ENCODE assay signal across 8 mouse cellular contexts in genomic region chr7:45015957-45016612, GRCm38 (mm10). TPM values are rescaled to one million over a fixed set of nuclear protein-coding genes. Genes with fewer than 3 reads are reported as not detected.
DNase-seq lines count a peak whose midpoint lies in the region; ATAC-seq lines count a peak whose summit lies in the region.

Gene Scaf1 (minus strand): TSS chr7:45016363.

- H3K27ac ChIP-seq in brown adipose tissue, adult 24 weeks (replicated peaks; ENCODE audit: low read depth, low read length), result peak within 1 kb of the TSS; percentile 100
- peak within 1 kb of the TSS; percentile 100 for H3K27ac ChIP-seq in heart, embryonic 13.5 days (replicated peaks)
- peak within 1 kb of the TSS; percentile 92 for H3K27ac ChIP-seq in liver, embryonic 12.5 days
- peak within 1 kb of the TSS; percentile 100 for H3K27ac ChIP-seq in stomach, embryonic 15.5 days

- peak within 1 kb of the TSS; percentile 78 for H3K4me3 ChIP-seq in brown adipose tissue, adult 24 weeks (ENCODE audit: insufficient read depth, low read depth, low read length)
- H3K4me3 ChIP-seq in heart, embryonic 13.5 days, result peak within 1 kb of the TSS; percentile 99
- peak within 1 kb of the TSS; percentile 93 for H3K4me3 ChIP-seq in liver, embryonic 12.5 days
- H3K4me3 ChIP-seq in stomach, embryonic 15.5 days (replicated peaks), result peak within 1 kb of the TSS; percentile 87

- peaks cover 6% of the 10 kb centered on the region; the same call in 1 of the 2 replicates for H3K4me1 ChIP-seq in brown adipose tissue, adult 24 weeks (ENCODE audit: control insufficient read depth, insufficient read depth, insufficient read length, low read length)
- H3K4me1 ChIP-seq in heart, embryonic 13.5 days, result peaks cover 43% of the 10 kb centered on the region
- peaks cover 53% of the 10 kb centered on the region for H3K4me1 ChIP-seq in liver, embryonic 12.5 days
- peaks cover 30% of the 10 kb centered on the region for H3K4me1 ChIP-seq in stomach, embryonic 15.5 days

- H3K36me3 ChIP-seq in heart, embryonic 13.5 days, result peaks cover 37% of the 10 kb centered on the region
- peaks cover 29% of the 10 kb centered on the region for H3K36me3 ChIP-seq in liver, embryonic 12.5 days
- H3K36me3 ChIP-seq in stomach, embryonic 15.5 days, result peaks cover 24% of the 10 kb centered on the region

- H3K4me2 ChIP-seq in heart, embryonic 13.5 days, result peak within 1 kb of the TSS; percentile 86
- H3K4me2 ChIP-seq in liver, embryonic 12.5 days, result peak within 1 kb of the TSS; percentile 98
- H3K4me2 ChIP-seq in stomach, embryonic 15.5 days, result peak within 1 kb of the TSS; percentile 90

- no peaks in the 10 kb centered on the region for H3K9me3 ChIP-seq in heart, embryonic 13.5 days
- H3K9me3 ChIP-seq in liver, embryonic 12.5 days (replicated peaks), result no peaks in the 10 kb centered on the region
- H3K9me3 ChIP-seq in stomach, embryonic 15.5 days, result no peaks in the 10 kb centered on the region

- H3K27me3 ChIP-seq in heart, embryonic 13.5 days (replicated peaks), result no peaks in the 10 kb centered on the region
- H3K27me3 ChIP-seq in liver, embryonic 12.5 days (replicated peaks), result peaks cover 33% of the 10 kb centered on the region
- no peaks in the 10 kb centered on the region for H3K27me3 ChIP-seq in stomach, embryonic 15.5 days (replicated peaks)

- peak; percentile 100 for DNase-seq in CD4-positive, CD25-positive, alpha-beta regulatory T cell, adult 2 months (ENCODE audit: low read depth, low spot score)
- DNase-seq in fat pad, adult 2 months (ENCODE audit: extremely low read depth, low read depth, low spot score), result peak; percentile 91
- DNase-seq in kidney, postnatal 10 days, result peak; percentile 100
- DNase-seq in natural killer cell, adult 2 months (ENCODE audit: low spot score in 2 of 2), result peak; percentile 99

- WGBS in heart, embryonic 13.5 days, result under 1% methylated on average over 69 of the region's 69 CpGs
- WGBS in liver, embryonic 12.5 days (ENCODE audit: insufficient replicate concordance), result 1% methylated on average over 69 of the region's 69 CpGs
- under 1% methylated on average over 69 of the region's 69 CpGs for WGBS in stomach, embryonic 15.5 days

- H3K9ac ChIP-seq in heart, embryonic 13.5 days, result peak within 1 kb of the TSS; percentile 99
- H3K9ac ChIP-seq in liver, embryonic 12.5 days, result peak within 1 kb of the TSS; percentile 96
- peak within 1 kb of the TSS; percentile 88 for H3K9ac ChIP-seq in stomach, embryonic 15.5 days

- peak; percentile 88 for ATAC-seq in heart, embryonic 13.5 days (ENCODE audit: extremely low read depth, insufficient number of reproducible peaks, low FRiP score, low TSS enrichment)
- ATAC-seq in liver, embryonic 12.5 days, result peak; percentile 82
- ATAC-seq in stomach, embryonic 15.5 days (ENCODE audit: insufficient read depth, low FRiP score, low read depth), result peak; percentile 87

RNA-seq across cellular contexts. Expression of gene Scaf1, which starts in this region (rescaled TPM):
- polyA plus RNA-seq in brown adipose tissue, adult 24 weeks (2012; ENCODE audit: insufficient read depth, insufficient read length, missing spikeins), result 26.3 and 27.5 TPM in 2 replicates
- polyA plus RNA-seq in heart, embryonic 13.5 days (2015; fragmentation: Nextera tagmentation; extraction: Ambion mirVana), result 27.0 and 27.1 TPM in 2 replicates
- polyA plus RNA-seq in liver, embryonic 12.5 days (2016; fragmentation: Nextera tagmentation; extraction: Ambion mirVana), result 19.0 and 21.4 TPM in 2 replicates
- 32.4 and 39.3 TPM in 2 replicates for polyA plus RNA-seq in stomach, embryonic 15.5 days (2015; fragmentation: Nextera tagmentation; extraction: Ambion mirVana)

Comparison
In these comparisons a context has a peak if more than half of its experiments do, and no peak if none do; other contexts are left out.
1. Peak in every context shown above with its lines: DNase-seq, ATAC-seq, H3K4me3 ChIP-seq and H3K27ac ChIP-seq.